Mouse (Mus musculus): Measurements from ENCODE around the gene Msh3. TPM values are rescaled to one million over a fixed set of nuclear protein-coding genes. Genes with fewer than 3 reads are reported as not detected.

Gene Msh3
- polyA plus RNA-seq, 1 experiment from 2014 or later: 22.3 TPM

GRCm38 (mm10) chr13:92332103-92332879, 22.5 kb downstream of the Msh3 start:
- H3K27me3 ChIP-seq (ENCODE audit: insufficient read depth, low read length): no peaks in the 10 kb centered on the region
- TF ChIP-seq CTCF (IDR thresholded peaks at IDR 0.05; ENCODE audit: low read depth): no peak
- H3K27ac ChIP-seq: no peak overlapping the region
- no peaks in the 10 kb centered on the region for H3K36me3 ChIP-seq (ENCODE audit: insufficient read depth, low read length)
- H3K4me1 ChIP-seq (replicated peaks; ENCODE audit: insufficient read depth, low read length): no peaks in the 10 kb centered on the region
- no peak overlapping the region for H3K4me2 ChIP-seq (ENCODE audit: low read length)
- WGBS: 79% methylated on average over 15 of the region's 15 CpGs
- no peak for ATAC-seq (replicated peaks; ENCODE audit: low FRiP score, low read depth)
- H3K9me3 ChIP-seq (replicated peaks; ENCODE audit: low read length): no peaks in the 10 kb centered on the region
- H3K4me3 ChIP-seq (replicated peaks; ENCODE audit: low read depth, low read length): no peak overlapping the region
- no peak for DNase-seq (ENCODE audit: low spot score)
- no peak overlapping the region for H3K9ac ChIP-seq (ENCODE audit: low read depth, low read length)

- 90% methylated on average over 3 of the region's 3 CpGs for WGBS
- Histone ChIP-seq H3K36me3 (ENCODE audit: insufficient read depth, low read length) (no peaks in the 10 kb centered on the region), H3K4me2 (ENCODE audit: low read length) (no peak overlapping the region), H3K4me1 (replicated peaks; ENCODE audit: insufficient read depth, low read length) (no peaks in the 10 kb centered on the region), H3K9ac (ENCODE audit: low read depth, low read length) (no peak overlapping the region), H3K4me3 (replicated peaks; ENCODE audit: low read depth, low read length) (no peak overlapping the region), H3K9me3 (replicated peaks; ENCODE audit: low read length) (no peaks in the 10 kb centered on the region), H3K27ac (no peak overlapping the region), H3K27me3 (ENCODE audit: insufficient read depth, low read length) (no peaks in the 10 kb centered on the region)
- DNase-seq (ENCODE audit: low spot score) (no peak), ATAC-seq (replicated peaks; ENCODE audit: low FRiP score, low read depth) (no peak)
- TF ChIP-seq CTCF (IDR thresholded peaks at IDR 0.05; ENCODE audit: low read depth): no peak
Measured at GRCm38 (mm10) chr13:92330621-92331020, 24.2 kb downstream of the Msh3 start.

- Histone ChIP-seq H3K4me3 (replicated peaks; ENCODE audit: low read depth, low read length) (no peak overlapping the region), H3K27me3 (ENCODE audit: insufficient read depth, low read length) (no peaks in the 10 kb centered on the region), H3K4me1 (replicated peaks; ENCODE audit: insufficient read depth, low read length) (no peaks in the 10 kb centered on the region), H3K9me3 (replicated peaks; ENCODE audit: low read length) (no peaks in the 10 kb centered on the region), H3K36me3 (ENCODE audit: insufficient read depth, low read length) (no peaks in the 10 kb centered on the region), H3K27ac (no peak overlapping the region), H3K4me2 (ENCODE audit: low read length) (no peak overlapping the region), H3K9ac (ENCODE audit: low read depth, low read length) (no peak overlapping the region)
- ATAC-seq (replicated peaks; ENCODE audit: low FRiP score, low read depth): no peak
- no peak for DNase-seq (ENCODE audit: low spot score)
- no peak for TF ChIP-seq CTCF (IDR thresholded peaks at IDR 0.05; ENCODE audit: low read depth)
- 84% methylated on average over 2 of the region's 2 CpGs for WGBS
Measured at GRCm38 (mm10) chr13:92328000-92328399, 26.8 kb downstream of the Msh3 start.

GRCm38 (mm10) chr13:92326030-92326429, 28.8 kb downstream of the Msh3 start:
- no peak for TF ChIP-seq CTCF (IDR thresholded peaks at IDR 0.05; ENCODE audit: low read depth)
- Histone ChIP-seq H3K4me3 (replicated peaks; ENCODE audit: low read depth, low read length) (no peak overlapping the region), H3K4me2 (ENCODE audit: low read length) (no peak overlapping the region), H3K27ac (no peak overlapping the region), H3K4me1 (replicated peaks; ENCODE audit: insufficient read depth, low read length) (no peaks in the 10 kb centered on the region), H3K9ac (ENCODE audit: low read depth, low read length) (no peak overlapping the region), H3K36me3 (ENCODE audit: insufficient read depth, low read length) (no peaks in the 10 kb centered on the region), H3K27me3 (ENCODE audit: insufficient read depth, low read length) (no peaks in the 10 kb centered on the region), H3K9me3 (replicated peaks; ENCODE audit: low read length) (no peaks in the 10 kb centered on the region)
- 0 out of 2 replicates have a peak, but pooled peaks have one; percentile 17 for ATAC-seq (replicated peaks; ENCODE audit: low FRiP score, low read depth)
- WGBS: 35% methylated on average over 5 of the region's 5 CpGs
- peak; percentile 9 for DNase-seq (ENCODE audit: low spot score)

- no peak overlapping the region for H3K4me3 ChIP-seq (replicated peaks; ENCODE audit: low read depth, low read length)
- no peaks in the 10 kb centered on the region for H3K27me3 ChIP-seq (ENCODE audit: insufficient read depth, low read length)
- TF ChIP-seq CTCF (IDR thresholded peaks at IDR 0.05; ENCODE audit: low read depth): no peak
- no peaks in the 10 kb centered on the region for H3K9me3 ChIP-seq (replicated peaks; ENCODE audit: low read length)
- ATAC-seq (replicated peaks; ENCODE audit: low FRiP score, low read depth) (no peak), DNase-seq (ENCODE audit: low spot score) (no peak)
- no peaks in the 10 kb centered on the region for H3K36me3 ChIP-seq (ENCODE audit: insufficient read depth, low read length)
- no peak overlapping the region for H3K9ac ChIP-seq (ENCODE audit: low read depth, low read length)
- H3K4me1 ChIP-seq (replicated peaks; ENCODE audit: insufficient read depth, low read length): no peaks in the 10 kb centered on the region
- H3K27ac ChIP-seq: no peak overlapping the region
- 87% methylated on average over 5 of the region's 5 CpGs for WGBS
- no peak overlapping the region for H3K4me2 ChIP-seq (ENCODE audit: low read length)
Measured at GRCm38 (mm10) chr13:92320770-92321169, 34.0 kb downstream of the Msh3 start.

GRCm38 (mm10) chr13:92314613-92315012, 40.2 kb downstream of the Msh3 start:
- Histone ChIP-seq H3K9me3 (replicated peaks; ENCODE audit: low read length) (no peaks in the 10 kb centered on the region), H3K27ac (no peak overlapping the region), H3K27me3 (ENCODE audit: insufficient read depth, low read length) (no peaks in the 10 kb centered on the region), H3K4me1 (replicated peaks; ENCODE audit: insufficient read depth, low read length) (no peaks in the 10 kb centered on the region), H3K4me2 (ENCODE audit: low read length) (no peak overlapping the region), H3K36me3 (ENCODE audit: insufficient read depth, low read length) (peaks cover 9% of the 10 kb centered on the region; the same call in 1 of the 2 replicates), H3K4me3 (replicated peaks; ENCODE audit: low read depth, low read length) (no peak overlapping the region), H3K9ac (ENCODE audit: low read depth, low read length) (no peak overlapping the region)
- DNase-seq (ENCODE audit: low spot score) (no peak), ATAC-seq (replicated peaks; ENCODE audit: low FRiP score, low read depth) (no peak)
- 83% methylated on average over 5 of the region's 5 CpGs for WGBS
- no peak for TF ChIP-seq CTCF (IDR thresholded peaks at IDR 0.05; ENCODE audit: low read depth)
